Mouse (Mus musculus) B cell, adult 2 months (primary cell): ENCODE results near the gene Rbm20.

Source experiments
- DNase-seq, 2 experiments: peaks; one replicate each; pipeline ENCODE4 v3.0.0; 2022

Gene Rbm20

DNA sequence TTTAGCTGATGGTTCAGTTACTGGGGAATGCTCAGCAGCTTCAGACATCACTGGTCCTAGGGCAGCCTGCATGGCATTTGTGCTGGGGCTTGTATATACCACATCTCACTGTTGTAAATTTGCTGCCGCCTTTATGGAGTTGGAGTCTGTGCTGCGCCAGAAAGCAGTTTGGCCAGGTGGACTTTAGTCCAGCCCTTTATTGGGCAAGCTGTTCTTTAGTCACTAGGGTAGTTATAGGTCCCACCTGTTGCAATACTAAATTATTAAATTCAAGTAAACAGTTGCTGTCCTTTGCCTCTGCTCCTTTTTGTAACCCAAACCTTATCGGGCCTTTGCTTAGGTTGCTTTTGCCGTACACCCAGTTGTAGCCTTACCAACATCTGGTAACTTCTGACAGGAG lies 237.8 kb downstream of the Rbm20 start:
- DNase-seq = no peak
